Mouse (Mus musculus): ENCODE results near the gene Ddx19a. TPM values are rescaled to one million over a fixed set of nuclear protein-coding genes. Genes with fewer than 3 reads are reported as not detected.
"Not testable (repeated sequence)": the region's sequence is repeated elsewhere in the genome, so short reads cannot be mapped to it uniquely, and the experiment has no call there.

Ddx19a gene
- total RNA-seq, 2 experiments from 2014 or later, result 46.5 to 49.7 TPM

DNA sequence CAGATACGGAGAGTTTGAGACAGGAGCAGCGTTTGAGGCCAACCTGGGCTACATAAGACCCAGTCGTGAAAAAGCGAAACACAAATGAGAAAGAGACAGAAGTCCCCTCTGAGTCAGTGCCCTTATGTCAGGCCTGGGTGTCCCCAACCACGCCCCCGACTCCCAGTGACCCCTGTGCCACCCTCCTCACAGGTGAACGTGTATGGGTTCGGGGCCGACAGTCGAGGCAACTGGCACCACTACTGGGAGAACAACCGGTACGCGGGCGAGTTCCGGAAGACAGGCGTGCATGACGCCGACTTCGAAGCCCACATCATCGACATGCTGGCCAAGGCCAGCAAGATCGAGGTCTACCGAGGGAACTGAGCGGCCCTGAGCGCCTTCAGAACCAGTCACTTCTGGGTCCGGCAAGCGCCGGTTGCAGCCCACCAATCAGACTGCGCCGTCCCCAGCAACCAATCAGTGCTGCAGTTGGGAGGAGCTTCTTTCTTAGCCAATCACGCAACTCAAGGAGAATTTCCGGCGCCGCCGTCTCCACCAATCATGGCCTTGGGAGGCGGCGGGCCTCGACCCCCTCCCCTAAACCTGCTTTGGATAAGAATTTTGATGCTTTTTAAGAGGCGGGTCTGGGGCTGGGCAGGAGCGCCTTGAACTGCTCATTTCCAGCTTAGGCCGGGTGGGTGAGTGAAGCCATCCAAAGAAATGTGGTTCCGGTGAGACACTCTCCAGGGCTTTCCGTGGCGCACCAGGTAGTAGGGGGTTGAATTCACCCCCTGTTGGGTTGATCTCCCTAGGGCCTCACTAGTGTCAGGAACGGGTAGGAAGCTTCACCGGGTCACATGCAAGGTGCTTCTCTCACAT lies 27.5 kb downstream of the Ddx19a start:
- DNase-seq, result peak; percentile 91

DNA sequence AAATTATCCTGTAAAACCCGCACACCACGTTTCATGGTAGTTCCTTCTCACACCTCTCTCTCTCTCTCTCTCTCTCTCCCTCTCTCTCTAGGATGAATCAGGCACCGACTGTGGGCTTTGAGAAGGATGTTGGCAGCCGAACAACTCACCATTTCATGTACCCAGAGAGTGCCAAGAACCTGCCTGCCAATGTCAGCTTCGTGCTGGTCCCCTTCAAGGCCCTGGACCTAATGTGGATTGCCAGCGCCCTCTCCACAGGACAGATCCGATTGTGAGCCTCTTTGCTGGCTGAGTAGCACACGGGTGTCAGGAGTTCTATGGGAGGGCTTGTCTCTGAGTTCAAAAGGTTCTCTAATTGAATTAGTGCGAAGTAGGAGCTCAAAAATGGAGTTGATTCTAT lies 30.3 kb downstream of the Ddx19a start:
- DNase-seq, result no peak

DNA sequence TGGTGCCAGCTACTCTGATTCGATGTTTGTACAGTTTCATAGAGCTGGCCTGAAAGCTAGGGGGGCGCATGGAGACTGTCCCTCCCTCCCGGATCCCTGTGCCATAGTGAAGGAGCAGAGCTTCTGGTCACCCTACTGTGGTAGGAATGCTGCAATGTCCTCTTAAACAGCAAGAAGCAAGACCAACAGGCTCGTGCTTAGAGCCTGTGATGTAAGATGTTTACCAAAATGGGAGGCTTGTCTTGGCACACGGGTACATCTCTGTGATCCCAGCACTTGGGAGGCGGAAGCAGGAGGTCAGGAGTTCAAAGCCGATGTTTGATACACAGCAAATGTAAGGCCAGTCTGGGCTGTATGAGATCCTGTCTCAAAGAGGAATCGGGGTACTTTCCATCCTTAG lies 31.0 kb downstream of the Ddx19a start:
- DNase-seq, result no peak

DNA sequence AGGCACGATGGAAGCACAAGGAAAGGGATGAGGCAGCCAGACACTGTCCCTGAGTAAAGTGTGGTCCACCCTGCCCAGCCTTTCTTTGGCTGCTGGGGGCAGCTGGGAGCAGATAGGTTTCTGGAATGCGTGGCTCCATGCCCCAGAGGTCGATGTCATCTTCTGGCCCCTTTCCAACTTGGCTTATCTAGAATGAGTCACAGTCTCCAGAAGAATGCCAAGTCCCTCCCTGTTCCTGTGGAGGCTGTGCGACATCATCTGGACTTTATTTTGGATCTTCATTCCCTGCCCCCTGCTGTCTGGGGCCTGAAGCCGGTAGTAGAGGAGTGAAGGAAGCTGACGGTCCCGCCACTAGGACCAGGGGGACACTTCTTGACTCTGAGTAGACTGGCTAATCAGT lies 32.0 kb downstream of the Ddx19a start:
- DNase-seq, result peak; percentile 93

DNA sequence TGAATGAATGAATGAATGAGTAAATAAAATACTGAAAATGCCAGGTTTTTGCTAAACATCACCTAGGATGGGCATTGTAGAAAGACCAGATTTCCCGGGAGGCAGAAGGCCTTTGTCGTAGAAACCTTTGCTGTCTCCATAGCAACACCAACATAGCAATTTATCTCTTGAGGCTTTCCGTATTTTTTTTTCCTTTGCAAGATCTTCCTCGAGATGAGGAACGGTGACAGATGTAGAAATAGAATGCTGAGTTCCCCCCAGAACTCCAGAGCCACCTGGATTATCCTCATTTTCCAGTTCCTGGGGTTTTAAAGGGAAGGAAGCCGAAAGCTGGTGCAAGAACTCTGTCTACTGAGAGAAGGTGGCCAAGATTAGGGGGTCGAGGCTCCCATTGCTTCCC lies 32.9 kb downstream of the Ddx19a start:
- DNase-seq, result no peak

DNA sequence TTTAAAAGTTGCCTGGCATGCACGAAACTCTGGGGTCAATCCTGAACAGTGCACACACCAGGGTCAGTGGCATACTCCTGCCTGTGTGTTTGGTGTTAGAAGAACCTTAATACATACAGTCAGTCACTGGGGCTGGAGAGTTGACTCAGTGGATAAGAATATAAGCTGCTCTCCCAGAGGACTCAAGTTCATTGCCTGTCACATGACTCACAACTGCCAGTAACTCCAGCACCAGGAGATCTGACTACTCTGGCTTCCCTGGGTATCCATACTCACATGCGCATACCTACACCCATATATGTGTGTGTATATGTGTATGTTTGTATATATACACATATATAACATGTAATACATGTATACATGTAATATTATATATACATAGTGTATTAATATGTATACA lies 34.5 kb downstream of the Ddx19a start:
- DNase-seq, result no peak

DNA sequence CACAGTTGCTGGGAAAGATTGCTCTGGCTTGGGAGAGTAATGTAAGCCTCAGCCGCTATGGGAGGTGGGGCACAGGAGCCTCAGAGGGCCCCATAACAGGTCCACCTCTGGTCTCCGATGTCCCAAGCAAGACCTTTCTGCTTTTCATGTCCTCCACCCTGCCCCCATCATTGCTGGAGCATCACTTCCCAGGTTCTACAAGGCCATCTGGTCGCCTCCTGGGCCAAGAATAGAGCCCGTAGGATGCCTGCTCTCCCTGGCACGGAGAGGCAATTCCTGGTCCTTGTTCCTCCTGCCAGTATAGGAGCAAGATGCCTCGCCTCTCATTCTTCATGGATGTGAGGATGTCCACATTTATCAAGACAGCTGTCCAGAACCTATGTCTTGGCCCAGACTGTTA lies 37.7 kb downstream of the Ddx19a start:
- DNase-seq, result no peak

DNA sequence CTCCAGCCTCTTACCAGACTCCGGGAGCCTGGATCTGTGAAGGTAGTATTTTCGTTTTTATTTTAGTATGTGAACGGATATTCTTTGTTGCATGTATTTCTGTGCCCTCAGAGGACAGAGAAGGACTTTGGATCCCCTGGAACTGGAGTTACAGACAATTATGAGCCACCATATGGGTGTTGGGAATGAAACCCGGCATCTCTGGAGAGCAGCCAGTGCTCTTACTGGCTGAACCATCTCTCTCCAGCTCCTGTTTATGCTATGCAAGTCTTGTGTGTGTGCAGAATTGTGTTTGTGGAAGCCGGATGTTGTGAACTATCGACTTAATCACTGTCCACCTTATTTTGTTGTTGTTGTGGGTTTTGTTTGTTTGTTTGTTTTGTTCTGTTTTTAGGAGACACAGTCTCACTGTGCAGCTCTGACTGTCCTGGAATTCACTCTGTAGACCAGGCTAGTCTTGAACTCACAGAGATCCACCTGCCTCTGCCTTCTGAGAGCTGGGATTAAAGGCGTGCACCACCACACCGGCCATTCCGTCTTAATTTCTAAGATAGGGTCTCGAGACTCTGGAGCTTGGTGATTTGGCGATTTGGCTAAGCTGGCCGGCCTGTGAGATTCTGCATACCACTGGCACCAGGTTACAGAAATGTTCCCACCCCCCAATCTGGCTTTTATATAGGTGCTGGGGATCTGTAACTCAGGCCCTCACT lies 38.4 kb downstream of the Ddx19a start:
- DNase-seq, result no peak

DNA sequence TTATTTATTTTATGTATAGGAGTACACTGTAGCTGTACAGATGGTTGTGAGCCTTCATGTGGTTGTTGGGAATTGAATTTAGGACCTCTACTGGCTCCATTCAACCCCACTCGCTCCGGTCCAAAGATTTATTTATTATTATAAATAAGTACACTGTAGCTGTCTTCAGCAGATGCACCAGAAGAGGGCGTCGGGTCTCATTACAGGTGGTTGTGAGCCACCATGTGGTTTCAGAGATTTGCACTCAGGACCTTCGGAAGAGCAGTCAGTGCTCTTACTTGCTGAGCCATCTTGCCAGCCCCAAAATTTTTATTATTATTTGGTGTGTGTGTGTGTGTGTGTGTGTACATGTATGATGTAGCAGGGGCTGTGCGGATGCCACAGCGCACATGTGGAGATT lies 39.0 kb downstream of the Ddx19a start:
- DNase-seq, result not testable (repeated sequence)

DNA sequence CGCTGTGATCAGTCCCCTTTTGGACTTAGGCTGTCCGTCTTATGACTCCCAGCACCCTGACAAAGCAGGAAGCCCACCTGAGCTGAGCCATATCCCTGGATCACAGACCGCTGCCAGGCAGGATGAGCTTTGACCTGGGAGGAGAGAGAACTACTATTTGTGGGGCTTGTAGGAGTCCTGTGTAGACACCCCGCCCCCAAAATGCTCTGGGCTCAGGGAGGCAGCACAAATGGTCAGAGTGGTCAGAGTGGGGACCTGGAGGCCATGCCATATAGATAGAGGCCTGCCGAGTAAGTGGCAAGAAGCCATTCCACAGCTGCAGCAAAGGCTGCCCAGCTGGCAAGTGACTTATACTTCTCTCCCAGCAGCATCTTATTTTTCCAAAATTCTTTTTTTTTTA lies 39.5 kb downstream of the Ddx19a start:
- DNase-seq, result no peak

DNA sequence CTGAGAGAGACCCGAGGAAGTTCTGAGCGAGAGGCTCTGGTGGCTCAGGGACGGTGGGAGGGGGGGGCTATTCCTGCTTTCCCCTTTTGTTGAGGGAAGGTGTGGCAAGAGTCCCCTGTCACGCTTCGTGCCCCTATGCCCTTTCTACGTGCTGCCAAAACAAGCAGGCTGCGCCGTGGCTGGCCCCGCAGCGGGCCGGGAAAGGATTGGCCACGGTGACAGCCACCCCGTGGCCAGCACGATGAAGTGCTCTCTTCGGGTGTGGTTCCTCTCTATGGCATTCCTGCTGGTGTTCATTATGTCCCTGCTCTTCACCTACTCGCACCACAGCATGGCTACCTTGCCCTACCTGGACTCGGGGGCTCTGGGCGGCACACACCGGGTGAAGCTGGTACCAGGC lies 40.1 kb downstream of the Ddx19a start:
- DNase-seq, result peak; percentile 48

DNA sequence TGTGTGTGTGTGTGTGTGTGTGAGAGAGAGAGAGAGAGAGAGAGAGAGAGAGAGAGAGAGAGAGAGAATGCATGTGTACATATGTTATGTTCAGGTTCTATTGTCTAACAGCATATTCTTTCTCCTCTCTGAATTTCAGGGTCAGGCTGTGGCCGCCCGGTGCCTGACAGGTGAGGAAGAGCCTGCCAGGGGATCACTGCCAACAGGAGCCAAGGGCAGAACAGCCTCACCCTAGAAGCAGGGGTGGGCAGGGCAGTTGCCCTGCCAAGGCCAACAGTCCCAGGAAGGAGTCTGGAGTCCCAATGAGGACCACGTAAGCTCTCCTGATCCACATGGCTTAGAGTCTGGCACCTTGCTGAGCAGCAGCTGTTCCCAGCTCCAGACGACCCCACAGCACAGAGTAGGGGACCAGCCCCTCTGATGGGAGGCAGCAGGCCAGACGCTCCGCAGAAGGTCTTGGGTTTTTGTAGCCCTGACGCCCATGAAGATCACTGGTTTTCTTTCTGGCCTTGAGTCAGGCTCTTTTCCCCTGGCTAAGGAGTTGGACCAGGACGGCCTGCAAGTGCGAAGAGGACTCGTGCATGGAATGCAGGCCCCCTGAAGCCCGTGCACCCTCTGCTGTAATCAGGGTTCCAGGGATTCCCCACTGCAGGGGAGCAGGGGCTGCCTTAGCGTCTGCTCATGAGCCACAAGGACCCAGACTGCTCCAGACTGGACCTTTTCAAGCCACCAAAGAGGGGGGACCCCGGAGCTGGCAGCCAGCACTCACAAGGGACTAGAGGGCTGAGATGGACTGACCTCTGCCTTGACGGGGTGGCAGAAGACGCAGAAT lies 40.8 kb downstream of the Ddx19a start:
- no peak for DNase-seq

DNA sequence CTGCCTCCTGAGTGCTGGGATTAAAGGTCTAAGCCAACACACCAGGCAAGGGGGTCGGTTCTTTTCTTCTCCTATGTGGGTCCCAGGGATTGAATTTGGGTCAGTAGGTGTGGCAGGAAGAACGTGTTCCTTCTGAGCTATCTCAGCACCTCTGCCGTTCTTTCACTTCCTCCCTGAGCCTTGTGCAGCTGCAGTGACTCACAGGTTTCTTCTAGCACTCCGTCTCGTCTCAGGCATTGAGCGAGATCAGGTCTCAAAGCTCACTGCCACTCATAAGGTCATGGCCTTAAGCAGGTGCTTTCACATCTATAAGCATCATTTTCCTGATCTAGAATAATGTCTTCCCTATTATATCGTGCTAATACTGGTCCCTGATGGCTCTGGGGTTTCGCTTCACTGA lies 42.8 kb downstream of the Ddx19a start:
- DNase-seq, result no peak

DNA sequence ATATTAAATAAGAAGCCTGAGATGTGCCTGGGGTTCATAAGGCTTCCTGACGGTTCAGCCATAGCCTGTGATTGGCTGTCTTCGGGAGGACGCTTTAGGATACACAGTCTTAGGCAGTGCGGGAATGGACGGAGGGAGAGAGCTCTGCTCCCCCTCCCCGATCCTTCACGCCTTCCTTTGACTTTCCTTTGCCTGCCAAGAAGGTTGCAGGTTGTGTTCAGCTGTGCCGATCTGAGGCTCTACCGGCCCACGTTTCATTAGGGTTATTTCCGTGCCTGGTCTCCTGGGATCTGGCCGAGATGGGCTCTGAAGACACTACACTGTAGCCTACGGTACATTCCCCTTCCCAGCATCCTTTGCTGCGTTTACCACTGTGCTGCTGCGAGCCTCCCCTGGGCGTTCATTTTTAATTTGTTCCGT lies 47.5 kb downstream of the Ddx19a start:
- DNase-seq, result peak; percentile 52

DNA sequence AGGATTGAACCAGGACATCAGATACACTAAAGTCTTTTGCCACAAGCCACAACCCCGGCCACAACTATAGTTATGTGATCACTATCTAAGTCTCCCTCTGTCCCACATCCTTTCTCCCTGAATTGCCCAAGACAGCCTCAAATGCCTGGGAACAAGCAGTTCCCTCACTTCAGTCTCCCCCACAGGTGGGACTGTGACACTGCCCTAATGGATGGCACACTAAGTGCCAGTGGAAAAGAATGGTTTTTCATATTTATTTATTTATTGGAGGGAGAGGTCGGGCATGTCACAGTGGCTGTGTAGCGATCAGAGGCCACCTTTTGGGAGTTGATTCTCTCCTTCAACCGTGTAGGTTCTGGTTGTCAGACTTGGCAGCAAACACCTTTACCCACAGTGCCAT lies 51.9 kb downstream of the Ddx19a start:
- no peak for DNase-seq

DNA sequence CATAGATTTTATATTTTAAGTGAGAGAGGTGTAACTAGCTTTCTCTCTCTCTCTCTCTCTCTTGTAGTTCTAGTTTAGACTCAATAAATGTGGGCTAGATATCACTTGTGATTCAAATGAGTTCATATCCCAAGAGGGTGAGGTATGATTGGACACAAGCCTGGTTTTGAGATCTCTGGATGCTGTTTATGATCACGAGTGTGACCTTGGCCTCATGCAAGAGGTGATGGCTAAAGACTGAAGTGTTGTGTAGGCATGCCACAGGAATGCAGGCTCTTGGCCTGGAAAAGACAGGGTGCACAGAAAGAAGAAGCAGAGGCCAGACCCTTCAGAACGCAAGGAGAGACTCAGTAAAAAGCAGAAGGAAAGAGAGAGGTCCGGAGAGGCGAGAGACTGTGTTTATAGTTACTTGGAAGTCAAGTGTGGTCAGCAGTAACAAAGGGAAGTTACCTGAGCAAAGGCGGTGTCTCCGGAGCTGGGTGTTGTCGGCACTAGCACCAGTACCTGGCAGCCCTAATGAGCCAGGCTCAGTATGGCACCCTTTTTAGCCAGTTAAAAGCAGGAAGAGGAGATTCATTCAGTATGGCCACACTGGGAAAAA lies 53.2 kb downstream of the Ddx19a start:
- no peak for DNase-seq

DNA sequence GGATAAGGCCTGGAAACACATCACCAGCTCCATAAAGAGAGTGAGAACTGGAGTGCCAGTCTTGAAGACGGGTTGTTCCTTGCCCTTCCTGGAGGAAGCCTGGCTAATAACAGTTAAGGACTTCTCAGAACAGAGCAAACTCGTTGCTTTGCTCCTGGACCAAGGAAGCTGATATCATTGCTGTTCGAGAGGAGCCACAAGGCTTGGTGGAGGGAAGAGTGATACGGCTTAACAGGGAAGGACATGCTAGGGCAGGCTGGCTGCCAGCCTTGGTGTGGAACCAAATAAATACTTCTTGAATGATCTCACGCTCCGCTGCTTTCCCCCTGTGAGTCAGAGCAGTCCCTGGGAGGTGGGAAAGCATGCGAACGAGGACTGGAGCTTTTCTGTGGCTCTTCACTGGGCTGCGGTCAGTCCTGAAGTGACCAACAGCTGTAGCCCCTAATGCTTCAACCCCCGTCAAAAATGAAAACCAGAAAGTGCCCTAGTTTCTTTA lies 56.1 kb downstream of the Ddx19a start:
- peak; percentile 89 for DNase-seq

DNA sequence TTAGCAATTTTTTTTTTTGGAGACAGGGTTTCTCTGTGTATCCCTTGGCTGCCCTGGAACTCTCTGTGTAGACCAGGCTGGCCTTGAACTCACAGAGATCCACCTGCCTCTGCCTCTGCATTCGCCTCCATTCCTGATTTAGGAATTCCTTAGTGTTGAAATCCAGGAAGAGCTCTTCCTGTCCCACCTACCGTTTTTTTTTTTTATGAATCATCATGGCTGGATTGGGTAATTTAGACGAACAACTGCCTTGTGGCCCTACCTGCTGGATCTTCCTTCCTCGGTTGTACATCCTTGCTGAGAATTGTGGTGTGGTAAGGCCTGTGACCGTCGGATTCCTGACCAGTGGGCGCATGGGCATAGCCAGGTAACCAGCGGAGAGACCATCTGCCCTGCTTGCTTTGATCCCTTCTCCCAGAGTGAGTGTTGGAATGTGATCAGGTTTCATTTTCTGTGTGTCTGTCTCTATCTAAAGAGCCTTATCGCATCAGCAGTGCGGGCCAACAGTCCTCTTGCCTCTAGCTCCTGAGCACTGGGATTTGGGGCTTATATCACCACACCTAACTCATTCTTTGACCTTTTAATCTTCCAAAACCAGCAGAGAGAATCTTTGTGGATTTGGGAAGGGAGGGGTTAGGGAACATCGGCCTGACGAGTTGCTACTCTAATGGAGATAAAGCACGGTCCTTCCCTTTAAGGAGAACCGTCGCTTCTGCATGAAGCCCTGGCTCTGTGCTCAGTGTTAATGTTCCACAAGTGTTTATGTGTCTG lies 56.7 kb downstream of the Ddx19a start:
- no peak for DNase-seq

DNA sequence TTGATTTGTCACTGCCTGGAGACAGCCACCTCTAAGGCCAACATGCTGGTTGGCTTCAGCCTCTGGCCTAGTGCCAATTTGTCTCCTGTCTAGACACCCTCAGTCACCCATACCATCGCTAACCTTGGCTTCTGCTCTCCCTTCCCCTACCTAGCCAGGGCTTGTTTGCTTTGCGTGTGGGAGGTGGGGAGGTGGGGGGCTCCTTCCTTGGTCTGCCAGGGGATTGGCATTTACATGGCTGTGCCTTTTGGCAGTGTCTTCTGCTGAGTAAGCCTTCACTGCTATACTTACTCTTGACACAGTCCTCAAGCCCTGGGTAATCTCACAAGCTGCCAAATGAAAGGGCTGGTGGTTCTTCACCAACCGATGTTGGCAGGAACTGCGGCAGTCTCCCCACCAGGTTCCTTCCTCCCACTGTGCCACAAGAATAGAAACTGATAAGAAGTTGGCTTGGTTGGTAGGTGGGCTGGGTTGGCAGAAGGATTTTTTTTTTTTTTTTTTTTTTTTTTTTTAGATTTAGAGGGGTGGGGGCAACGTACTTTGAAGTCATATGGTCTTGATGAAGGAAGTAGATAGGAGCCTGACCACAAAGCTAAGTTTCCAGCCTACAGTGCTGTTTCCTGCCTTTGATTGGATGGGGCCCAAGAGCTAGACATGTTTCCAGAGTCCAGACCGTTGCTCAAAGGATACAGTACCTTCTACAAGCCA lies 58.6 kb downstream of the Ddx19a start:
- peak; percentile 72 for DNase-seq

DNA sequence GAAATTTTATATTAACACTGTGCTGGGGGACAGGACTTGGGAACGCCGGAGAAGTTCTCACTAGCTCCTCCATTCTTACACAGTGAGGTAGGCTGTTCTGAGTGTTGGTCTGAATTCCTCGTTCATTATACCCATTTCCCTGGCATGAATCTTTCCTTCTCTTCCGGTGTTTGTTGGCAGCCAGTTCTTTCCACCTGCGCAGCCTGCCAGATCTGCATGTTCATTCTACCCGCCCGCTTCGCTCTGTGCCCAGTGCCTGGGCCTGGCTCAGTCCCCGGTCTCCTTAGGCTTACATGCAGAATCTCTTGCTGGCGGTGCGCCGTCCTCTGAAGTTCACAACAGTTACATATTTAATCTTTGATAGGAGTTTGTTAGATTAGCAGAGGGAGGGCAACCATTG lies 61.4 kb downstream of the Ddx19a start:
- DNase-seq, result no peak

DNA sequence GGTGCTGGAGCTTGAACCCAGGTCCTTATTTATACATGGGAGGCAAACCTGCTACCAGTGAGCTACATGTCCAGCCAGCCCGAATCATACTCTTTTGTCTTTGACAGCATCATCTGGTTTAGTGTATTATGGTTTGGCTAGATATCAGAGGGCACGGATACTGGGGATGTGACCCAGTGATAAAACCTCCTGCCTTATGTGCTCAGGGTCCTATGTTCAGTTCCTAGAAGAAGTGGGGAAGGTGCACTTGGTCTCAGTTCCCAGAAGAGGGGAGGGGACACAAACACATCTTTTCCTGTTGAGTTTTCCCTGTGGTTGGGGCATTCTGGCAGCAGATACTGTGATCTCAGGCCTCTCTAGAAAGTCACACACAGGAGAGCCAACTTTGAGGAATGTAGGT lies 64.3 kb downstream of the Ddx19a start:
- DNase-seq, result no peak

Measured in heart, postnatal 4 days (tissue).